Mouse (Mus musculus) lung, adult 2 months (tissue): ENCODE data around the gene Gabbr1.

Experiments used
- CTCF ChIP-seq: fragments of 200-500 bp; IDR thresholded peaks from 2 replicates; pipeline ENCODE4 v1.5.1; 2011; ENCODE audit warnings: mild to moderate bottlenecking, low read length, control low read depth; ENCODE audit not compliant: insufficient read depth
- POLR2A ChIP-seq: fragments of 200-500 bp; IDR thresholded peaks from 2 replicates; pipeline ENCODE4 v1.6.1; 2011; ENCODE audit warnings: low read depth, mild to moderate bottlenecking, control low read depth, low read length, borderline replicate concordance; ENCODE audit errors: extremely low read depth

GRCm38 (mm10) chr17:37080119-37080518 lies 34.4 kb downstream of the Gabbr1 start:
- TF ChIP-seq CTCF (no peak), POLR2A (no peak)
